ENCODE assay signal across 9 mouse cellular contexts in genomic region chr11:60465943-60466380, GRCm38 (mm10). TPM values are rescaled to one million over a fixed set of nuclear protein-coding genes. Genes with fewer than 3 reads are reported as not detected.
A peak's percentile ranks its signal among the peaks of the same experiment; 100 is the strongest.
DNase-seq lines count a peak whose midpoint lies in the region; ATAC-seq lines count a peak whose summit lies in the region.
"Had no signal": no experiment of that assay in that cellular context is flagged by ENCODE, and none has a peak within 500 bp of the region (broad histone marks: within the 10 kb centered on the region; RNA-seq: fewer than 3 reads in every experiment).

No protein-coding gene starts in this region.

- no peak for DNase-seq in cerebellum, postnatal 4 days (ENCODE audit: low spot score in 2 of 2)
- DNase-seq in neural tube, embryonic 10.5 days (ENCODE audit: extremely low spot score, low spot score), result peak; percentile 39
- peak; percentile 54 for DNase-seq in c-Kit-positive CD71-positive TER-119-positive erythroid progenitor cells, embryonic 14.5 days (ENCODE audit: low spot score)
- DNase-seq in induced T-regulatory cell, adult 2 months (ENCODE audit: low read depth), result peak; percentile 55
- DNase-seq in lung, postnatal 10 days, result peak; percentile 49
- DNase-seq in thymus, postnatal 36 days, result peak; percentile 32 to 42

- peak; percentile 66; the same call in 1 of the 2 replicates for ATAC-seq in cerebellum, adult (ENCODE audit: insufficient number of reproducible peaks, low FRiP score, low TSS enrichment)
- ATAC-seq in neural tube, embryonic 15.5 days (ENCODE audit: low FRiP score), result no peak

- no peaks in the 10 kb centered on the region for H3K4me1 ChIP-seq in neural tube, embryonic 15.5 days

- H3K27ac ChIP-seq in neural tube, embryonic 15.5 days (replicated peaks), result no peak overlapping the region

- H3K36me3 ChIP-seq in neural tube, embryonic 15.5 days, result peaks cover 90% of the 10 kb centered on the region

- no peak overlapping the region for H3K4me3 ChIP-seq in neural tube, embryonic 15.5 days (replicated peaks)
- H3K4me3 ChIP-seq: myocyte had no signal

- H3K9me3 ChIP-seq in neural tube, embryonic 15.5 days (replicated peaks), result no peaks in the 10 kb centered on the region

- WGBS in neural tube, embryonic 15.5 days, result 95% methylated on average over 2 of the region's 2 CpGs

- no peaks in the 10 kb centered on the region for H3K27me3 ChIP-seq in neural tube, embryonic 15.5 days (replicated peaks)

- no peak overlapping the region for H3K9ac ChIP-seq in neural tube, embryonic 15.5 days (replicated peaks)

- no peak overlapping the region for H3K4me2 ChIP-seq in neural tube, embryonic 15.5 days

RNA-seq across cellular contexts. Expression of gene Myo15, which starts 3.2 kb away (rescaled TPM):
- 0.28 TPM in 2 replicates for polyA plus RNA-seq in neural tube, embryonic 15.5 days (2015; fragmentation: Nextera tagmentation; extraction: Ambion mirVana)
- polyA plus RNA-seq: myocyte had no signal

RNA-seq across cellular contexts. Expression of gene Drg2, which starts 11.6 kb away (rescaled TPM):
- 94.6 and 98.5 TPM in 2 replicates for polyA plus RNA-seq in neural tube, embryonic 15.5 days (2015; fragmentation: Nextera tagmentation; extraction: Ambion mirVana)

RNA-seq across cellular contexts. Expression of gene Atpaf2, which starts 47.7 kb away (rescaled TPM):
- 45.7 and 48.6 TPM in 2 replicates for polyA plus RNA-seq in neural tube, embryonic 15.5 days (2015; fragmentation: Nextera tagmentation; extraction: Ambion mirVana)

RNA-seq across cellular contexts. Expression of gene Gid4, which starts 49.0 kb away (rescaled TPM):
- 22.5 and 24.2 TPM in 2 replicates for polyA plus RNA-seq in neural tube, embryonic 15.5 days (2015; fragmentation: Nextera tagmentation; extraction: Ambion mirVana)

Comparison
In these comparisons a context has a peak if more than half of its experiments do, and no peak if none do; other contexts are left out.
1. DNase-seq: peak in neural tube, embryonic 10.5 days (single experiment), c-Kit-positive CD71-positive TER-119-positive erythroid progenitor cells, embryonic 14.5 days (single experiment), induced T-regulatory cell, adult 2 months (single experiment), lung, postnatal 10 days (single experiment) and thymus, postnatal 36 days (2 of 2); none in cerebellum, postnatal 4 days (0 of 2).